Mouse (Mus musculus) limb, embryonic 13.5 days (tissue): Measurements from ENCODE around the gene Efcab1. TPM values are rescaled to one million over a fixed set of nuclear protein-coding genes. Genes with fewer than 3 reads are reported as not detected.
"Not testable (repeated sequence)": the region's sequence is repeated elsewhere in the genome, so short reads cannot be mapped to it uniquely, and the experiment has no call there.

ENCODE experiments used
- ATAC-seq: fragments of 200-750 bp; cut with Nextera tagmentation; 2 replicates; pipeline ENCODE4 v1.8.0; 2017; ENCODE audit warnings: low read depth, moderate number of reproducible peaks, moderate TSS enrichment; ENCODE audit not compliant: low FRiP score
- H3K27ac ChIP-seq: fragments of 300-500 bp; sonication (generic); 2 replicates; pipeline ENCODE4 v1.5.1; 2015; ENCODE audit warnings: inconsistent platforms, mild to moderate bottlenecking, moderate library complexity
- H3K27me3 ChIP-seq: fragments of 300-500 bp; sonication (generic); 2 replicates; pipeline ENCODE4 v1.6.1; 2015; ENCODE audit warnings: mild to moderate bottlenecking, inconsistent platforms
- H3K36me3 ChIP-seq: fragments of 300-500 bp; sonication (generic); 2 replicates; pipeline ENCODE4 v1.6.1; 2015; ENCODE audit warnings: inconsistent platforms, mild to moderate bottlenecking, moderate library complexity
- H3K4me1 ChIP-seq: fragments of 300-500 bp; sonication (generic); 2 replicates; pipeline ENCODE4 v1.6.1; 2015; ENCODE audit warnings: inconsistent platforms
- H3K4me2 ChIP-seq: fragments of 300-500 bp; sonication (generic); replicated peaks from 2 replicates; pipeline ENCODE4 v1.6.1; 2015; ENCODE audit warnings: inconsistent platforms, mild to moderate bottlenecking, moderate library complexity
- H3K4me3 ChIP-seq: fragments of 300-500 bp; sonication (generic); 2 replicates; pipeline ENCODE4 v1.5.1; 2015; ENCODE audit warnings: moderate library complexity, mild to moderate bottlenecking, inconsistent platforms
- H3K9ac ChIP-seq: fragments of 300-500 bp; sonication (generic); 2 replicates; pipeline ENCODE4 v1.6.1; 2015; ENCODE audit warnings: mild to moderate bottlenecking, inconsistent platforms
- H3K9me3 ChIP-seq: fragments of 300-500 bp; sonication (generic); 2 replicates; pipeline ENCODE4 v1.6.1; 2016; ENCODE audit warnings: inconsistent platforms
- WGBS: fragments of 180-500 bp; shearing (Covaris S2); methylation state at CpG from one replicate; pipeline ENCODE4 v1.1.7; 2015; 5-methylcytosine and 5-hydroxymethylcytosine counted together
- polyA plus RNA-seq: library from polyadenylated mRNA; unstranded; fragments of >200 nt; fragmentation: Nextera tagmentation; extraction: Ambion mirVana; gene quantifications from 2 replicates; pipeline ENCODE4 v1.2.1, GENCODE M21; 2015

Efcab1 gene
- 13.6 and 14.5 TPM in 2 replicates for polyA plus RNA-seq

- 12% methylated on average over 15 of the region's 15 CpGs for WGBS
- H3K4me2 ChIP-seq: peak within 1 kb of the TSS; percentile 56
- no peak within 1 kb of the TSS for H3K27ac ChIP-seq
- H3K9ac ChIP-seq: peak within 1 kb of the TSS; percentile 20
- peak within 1 kb of the TSS; percentile 33 for H3K4me3 ChIP-seq
- no peaks in the 10 kb centered on the region for H3K27me3 ChIP-seq
- no peaks in the 10 kb centered on the region for H3K9me3 ChIP-seq
- H3K4me1 ChIP-seq: peaks cover 11% of the 10 kb centered on the region
- H3K36me3 ChIP-seq: no peaks in the 10 kb centered on the region
- ATAC-seq: peak; percentile 99
Observed at GRCm38 (mm10) chr16:14906393-14907100, at the start of gene Efcab1. Gene Efcab1, plus strand, starts transcription at chr16:14906606.

GRCm38 (mm10) chr16:14859443-14859842 is 47.0 kb upstream of the Efcab1 start:
- Histone ChIP-seq H3K4me1 (no peaks in the 10 kb centered on the region), H3K4me2 (no peak overlapping the region)
- ATAC-seq: no peak

GRCm38 (mm10) chr16:14884916-14885315 is 21.5 kb upstream of the Efcab1 start:
- no peaks in the 10 kb centered on the region for H3K27me3 ChIP-seq
- no peak for ATAC-seq
- H3K4me2 ChIP-seq: no peak overlapping the region
- H3K36me3 ChIP-seq: no peaks in the 10 kb centered on the region
- H3K4me1 ChIP-seq: no peaks in the 10 kb centered on the region
- WGBS: 84% methylated on average over 2 of the region's 2 CpGs
- H3K27ac ChIP-seq: no peak overlapping the region
- H3K9me3 ChIP-seq: no peaks in the 10 kb centered on the region
- no peak overlapping the region for H3K4me3 ChIP-seq
- H3K9ac ChIP-seq: no peak overlapping the region

More at GRCm38 (mm10) chr16:14859443-14859842, 47.0 kb upstream of the Efcab1 start:
- no peaks in the 10 kb centered on the region for H3K36me3 ChIP-seq
- no peaks in the 10 kb centered on the region for H3K9me3 ChIP-seq
- no peaks in the 10 kb centered on the region for H3K27me3 ChIP-seq
- no peak overlapping the region for H3K9ac ChIP-seq
- H3K4me3 ChIP-seq: no peak overlapping the region
- no peak overlapping the region for H3K27ac ChIP-seq

- H3K9me3 ChIP-seq: no peaks in the 10 kb centered on the region
- no peak overlapping the region for H3K9ac ChIP-seq
- H3K36me3 ChIP-seq: no peaks in the 10 kb centered on the region
- no peak overlapping the region for H3K4me3 ChIP-seq
- ATAC-seq: no peak
- WGBS: 79% methylated on average over 1 of the region's 1 CpGs
- no peak overlapping the region for H3K4me2 ChIP-seq
- no peak overlapping the region for H3K27ac ChIP-seq
- H3K27me3 ChIP-seq: no peaks in the 10 kb centered on the region
- no peaks in the 10 kb centered on the region for H3K4me1 ChIP-seq
Observed at GRCm38 (mm10) chr16:14885372-14885771, 21.0 kb upstream of the Efcab1 start.

- Histone ChIP-seq H3K9ac (no peak overlapping the region), H3K27ac (no peak overlapping the region), H3K9me3 (no peaks in the 10 kb centered on the region), H3K36me3 (no peaks in the 10 kb centered on the region), H3K4me2 (no peak overlapping the region), H3K4me1 (peaks cover 22% of the 10 kb centered on the region), H3K4me3 (no peak overlapping the region), H3K27me3 (no peaks in the 10 kb centered on the region)
- no peak for ATAC-seq
- 83% methylated on average over 3 of the region's 3 CpGs for WGBS
Observed at GRCm38 (mm10) chr16:14892492-14892891, 13.9 kb upstream of the Efcab1 start.

- Histone ChIP-seq H3K4me3 (no peak overlapping the region), H3K9me3 (no peaks in the 10 kb centered on the region), H3K4me1 (peaks cover 22% of the 10 kb centered on the region), H3K36me3 (no peaks in the 10 kb centered on the region), H3K4me2 (no peak overlapping the region), H3K27ac (peak overlapping the region; percentile 75), H3K27me3 (no peaks in the 10 kb centered on the region), H3K9ac (no peak overlapping the region)
- WGBS: 22% methylated on average over 4 of the region's 4 CpGs
- peak; percentile 84 for ATAC-seq
Observed at GRCm38 (mm10) chr16:14893864-14894263, 12.5 kb upstream of the Efcab1 start.

- no peaks in the 10 kb centered on the region for H3K27me3 ChIP-seq
Observed at GRCm38 (mm10) chr16:14894713-14895112, 11.7 kb upstream of the Efcab1 start.

GRCm38 (mm10) chr16:14895543-14895942 is 10.9 kb upstream of the Efcab1 start:
- Histone ChIP-seq H3K4me3 (no peak overlapping the region), H3K9ac (no peak overlapping the region), H3K27me3 (no peaks in the 10 kb centered on the region), H3K4me2 (no peak overlapping the region), H3K4me1 (peaks cover 22% of the 10 kb centered on the region), H3K9me3 (no peaks in the 10 kb centered on the region), H3K27ac (0 out of 2 replicates have a peak overlapping the region, but pooled peaks have one; percentile 17), H3K36me3 (no peaks in the 10 kb centered on the region)
- WGBS: 68% methylated on average over 2 of the region's 2 CpGs
- no peak for ATAC-seq

More at GRCm38 (mm10) chr16:14894713-14895112, 11.7 kb upstream of the Efcab1 start:
- Histone ChIP-seq H3K36me3 (no peaks in the 10 kb centered on the region), H3K9ac (no peak overlapping the region), H3K9me3 (no peaks in the 10 kb centered on the region), H3K4me1 (peaks cover 22% of the 10 kb centered on the region), H3K4me2 (no peak overlapping the region), H3K4me3 (no peak overlapping the region), H3K27ac (peak overlapping the region; percentile 67)
- ATAC-seq: no peak
- 73% methylated on average over 1 of the region's 1 CpGs for WGBS

- not testable (repeated sequence) for H3K36me3 ChIP-seq, H3K9me3 ChIP-seq, H3K4me2 ChIP-seq, H3K9ac ChIP-seq, ATAC-seq, H3K4me3 ChIP-seq, H3K4me1 ChIP-seq, H3K27ac ChIP-seq, H3K27me3 ChIP-seq
- WGBS: 56% methylated on average over 3 of the region's 3 CpGs
Observed at GRCm38 (mm10) chr16:14930711-14931110, 24.3 kb downstream of the Efcab1 start.

GRCm38 (mm10) chr16:14936478-14937166 is 30.2 kb downstream of the Efcab1 start:
- H3K4me3 ChIP-seq, H3K9me3 ChIP-seq, ATAC-seq, H3K27ac ChIP-seq, H3K9ac ChIP-seq, H3K36me3 ChIP-seq, H3K4me2 ChIP-seq, H3K27me3 ChIP-seq: not testable (repeated sequence)
- WGBS: 57% methylated on average over 7 of the region's 7 CpGs
- H3K4me1 ChIP-seq: peaks cover 20% of the 10 kb centered on the region; the same call in 1 of the 2 replicates

GRCm38 (mm10) chr16:14939552-14939951 is 33.1 kb downstream of the Efcab1 start:
- Histone ChIP-seq H3K4me3 (no peak overlapping the region), H3K27ac (0 out of 2 replicates have a peak overlapping the region, but pooled peaks have one; percentile 69), H3K9ac (no peak overlapping the region), H3K4me2 (no peak overlapping the region), H3K27me3 (no peaks in the 10 kb centered on the region), H3K36me3 (no peaks in the 10 kb centered on the region), H3K4me1 (peaks cover 23% of the 10 kb centered on the region; the same call in 1 of the 2 replicates), H3K9me3 (no peaks in the 10 kb centered on the region)
- 78% methylated on average over 1 of the region's 1 CpGs for WGBS
- no peak for ATAC-seq

- peak overlapping the region; percentile 69; the same call in 1 of the 2 replicates for H3K27ac ChIP-seq
- peak; percentile 28; the same call in 1 of the 2 replicates for ATAC-seq
Observed at GRCm38 (mm10) chr16:14939994-14940715, 33.7 kb downstream of the Efcab1 start.

More at GRCm38 (mm10) chr16:14939994-14940715, 33.7 kb downstream of the Efcab1 start:
- no peak overlapping the region for H3K9ac ChIP-seq
- H3K36me3 ChIP-seq: no peaks in the 10 kb centered on the region
- no peaks in the 10 kb centered on the region for H3K9me3 ChIP-seq
- no peak overlapping the region for H3K4me2 ChIP-seq
- H3K4me1 ChIP-seq: peaks cover 23% of the 10 kb centered on the region; the same call in 1 of the 2 replicates
- no peaks in the 10 kb centered on the region for H3K27me3 ChIP-seq
- no peak overlapping the region for H3K4me3 ChIP-seq
- WGBS: 58% methylated on average over 1 of the region's 1 CpGs
